Mouse (Mus musculus) kidney, postnatal 14 days (tissue): Measurements from ENCODE around the gene Tmem127.
"Not testable (repeated sequence)": the region's sequence is repeated elsewhere in the genome, so short reads cannot be mapped to it uniquely, and the experiment has no call there.

ENCODE experiments used
- DNase-seq: peaks from one replicate; pipeline ENCODE4 v3.0.0; 2022; ENCODE audit warnings: mixed read lengths

Tmem127 gene

DNA sequence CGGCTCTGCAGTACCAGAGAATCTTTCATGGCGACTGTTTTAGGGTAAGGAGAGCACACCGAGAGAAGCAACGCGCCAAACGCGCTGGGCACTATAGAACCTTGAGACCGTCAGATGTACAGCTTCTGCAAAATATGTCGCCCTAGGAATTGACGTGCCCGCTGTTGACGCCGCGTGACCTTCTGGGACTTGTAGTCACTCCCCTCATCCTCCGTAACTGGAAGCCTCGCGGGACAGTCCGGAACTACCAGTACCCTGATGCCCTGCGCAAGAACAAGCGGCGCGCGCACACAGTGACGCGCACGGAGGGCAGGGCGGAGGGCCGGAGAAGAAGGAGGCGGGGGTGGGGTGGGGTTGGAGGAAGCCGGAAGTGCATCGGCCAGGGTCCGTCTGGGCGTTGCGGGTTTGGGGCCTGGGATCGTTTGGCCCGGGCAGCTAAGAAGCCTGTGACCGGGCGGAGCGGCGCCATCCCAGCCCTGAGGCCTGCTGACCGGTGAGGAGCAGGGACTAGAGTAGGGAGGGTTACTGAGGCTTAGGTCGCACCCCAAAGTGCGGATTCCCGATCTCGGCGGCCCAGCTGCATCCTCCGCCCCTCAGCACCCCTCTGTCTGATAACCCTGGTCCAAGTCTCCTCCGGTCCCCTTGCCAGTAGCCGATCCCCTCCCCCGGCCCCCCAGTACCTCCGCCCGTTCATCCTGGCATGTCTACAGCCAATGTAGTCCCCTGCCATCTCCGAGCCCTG lies at the start of gene Tmem127, which contains the start of gene Ciao1:
Gene Tmem127, plus strand, starts transcription at position 317 of the 742 bp plus-strand sequence.
Gene Ciao1, minus strand, starts transcription at position 225 of the 742 bp plus-strand sequence.
- peak; percentile 99 for DNase-seq

DNA sequence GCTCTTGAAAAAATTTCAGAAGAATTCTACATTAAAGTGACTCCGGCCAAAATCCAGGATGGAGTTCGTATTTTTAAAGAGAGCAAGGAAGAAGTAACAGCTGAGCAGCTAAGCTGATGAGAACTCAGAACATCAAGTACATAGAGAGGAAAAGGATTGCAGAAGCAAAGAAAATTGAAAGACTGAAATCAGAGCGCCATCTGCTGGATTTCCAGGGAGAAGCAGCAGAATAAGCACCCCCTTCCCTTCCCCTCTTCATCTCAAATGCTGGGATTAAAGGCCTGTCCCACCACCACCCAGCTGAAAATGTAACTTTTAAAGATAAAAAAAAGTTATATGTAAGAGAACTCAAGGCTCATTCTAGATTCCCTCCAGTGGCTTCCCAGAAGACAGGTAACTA lies 42.8 kb upstream of the Tmem127 start:
- DNase-seq, result peak; percentile 67

DNA sequence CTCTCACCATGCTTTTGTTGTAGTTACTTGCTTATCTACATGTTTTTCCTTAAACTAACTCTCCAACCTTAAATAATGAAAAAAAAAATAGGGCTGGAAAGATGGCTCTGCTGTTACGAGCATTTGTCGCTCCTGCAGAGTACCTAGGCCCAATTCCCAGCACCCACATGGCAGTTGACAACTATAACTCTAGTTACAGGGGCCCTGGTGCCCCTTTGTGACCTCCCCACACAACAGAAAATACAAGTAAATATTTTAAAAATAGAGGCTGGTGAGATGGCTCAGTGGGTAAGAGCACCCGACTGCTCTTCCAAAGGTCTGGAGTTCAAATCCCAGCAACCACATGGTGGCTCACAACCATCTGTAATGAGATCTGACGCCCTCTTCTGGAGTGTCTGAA lies 41.8 kb upstream of the Tmem127 start:
- not testable (repeated sequence) for DNase-seq

DNA sequence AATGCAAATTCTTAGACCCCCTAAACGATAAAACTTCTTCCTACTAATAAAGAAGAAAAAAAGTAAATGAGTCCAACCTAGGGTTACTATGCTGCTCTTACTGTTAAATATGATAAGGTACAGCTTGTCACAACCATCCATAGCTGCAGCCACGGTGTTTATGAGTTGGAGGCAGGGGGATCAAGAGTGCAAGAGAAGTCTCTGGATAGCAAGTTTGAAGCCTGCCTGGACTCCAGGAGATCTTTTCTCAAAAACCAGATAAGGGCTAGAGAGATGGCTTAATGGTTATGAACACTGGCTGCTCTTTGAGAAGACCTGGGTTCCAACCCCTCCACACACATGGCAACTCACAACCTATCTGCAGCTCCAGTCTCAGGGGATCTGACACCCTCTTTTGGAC lies 40.8 kb upstream of the Tmem127 start:
- no peak for DNase-seq

DNA sequence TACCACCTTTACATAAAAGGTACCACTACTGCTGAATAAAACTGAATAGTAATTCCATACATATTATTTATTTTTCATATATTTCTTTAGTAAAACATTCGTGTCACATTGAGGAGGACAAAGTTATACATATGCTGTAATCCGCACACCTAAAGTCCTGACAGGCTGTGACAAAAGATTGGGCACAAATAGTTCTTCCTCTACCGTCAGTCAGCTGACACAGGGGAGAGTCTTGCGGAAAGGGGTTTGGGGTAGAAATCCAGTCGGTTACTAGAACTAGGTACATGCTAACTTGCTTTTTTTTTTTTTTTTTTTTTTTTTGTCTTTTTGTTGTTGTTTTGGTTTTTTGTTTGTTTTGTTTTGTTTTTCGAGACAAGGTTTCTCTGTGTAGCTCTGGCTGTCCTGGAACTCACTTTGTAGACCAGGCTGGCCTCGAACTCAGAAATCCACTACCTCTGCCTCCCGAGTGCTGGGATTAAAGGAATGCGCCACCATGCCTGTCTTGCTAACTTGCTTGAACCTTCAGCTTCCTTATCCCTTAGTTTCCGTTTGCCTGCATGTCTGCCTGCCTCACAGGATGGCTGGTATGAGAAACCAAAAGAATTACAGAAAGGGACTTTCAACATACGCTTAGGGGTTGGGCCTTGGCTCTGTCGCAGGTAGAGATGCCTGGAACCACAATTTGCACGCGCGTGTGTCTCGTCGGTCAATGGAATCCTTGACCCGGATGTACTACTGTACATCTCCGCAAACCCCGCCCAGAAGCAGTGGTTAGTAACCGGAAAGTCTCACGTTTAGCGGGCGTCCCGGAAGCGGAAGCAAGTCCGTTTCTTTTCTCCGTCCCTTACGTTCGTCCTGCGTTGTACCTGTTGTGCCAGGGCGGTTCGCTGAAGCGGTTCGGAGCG lies 39.9 kb upstream of the Tmem127 start, which contains the start of the genes 1810024B03Rik and Snrnp200:
Gene 1810024B03Rik, minus strand, starts transcription at position 734 of the 905 bp plus-strand sequence.
Gene Snrnp200, plus strand, starts transcription at position 840 of the 905 bp plus-strand sequence.
- DNase-seq, result peak; percentile 96

DNA sequence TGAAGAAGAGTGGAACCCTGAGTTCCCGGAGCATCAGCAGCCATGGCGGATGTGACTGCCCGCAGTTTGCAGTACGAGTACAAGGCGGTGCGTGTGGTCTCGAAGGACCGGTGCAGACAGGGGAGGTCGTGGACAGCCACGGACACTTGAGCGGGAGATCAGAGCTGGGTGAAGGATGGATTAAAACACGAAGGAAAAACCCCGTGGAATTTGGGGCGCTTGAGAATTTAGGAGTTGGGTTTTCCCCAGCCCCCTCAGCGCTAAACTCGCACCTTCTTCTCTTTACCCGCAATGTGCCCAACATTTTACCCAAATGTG lies 39.3 kb upstream of the Tmem127 start:
- no peak for DNase-seq

DNA sequence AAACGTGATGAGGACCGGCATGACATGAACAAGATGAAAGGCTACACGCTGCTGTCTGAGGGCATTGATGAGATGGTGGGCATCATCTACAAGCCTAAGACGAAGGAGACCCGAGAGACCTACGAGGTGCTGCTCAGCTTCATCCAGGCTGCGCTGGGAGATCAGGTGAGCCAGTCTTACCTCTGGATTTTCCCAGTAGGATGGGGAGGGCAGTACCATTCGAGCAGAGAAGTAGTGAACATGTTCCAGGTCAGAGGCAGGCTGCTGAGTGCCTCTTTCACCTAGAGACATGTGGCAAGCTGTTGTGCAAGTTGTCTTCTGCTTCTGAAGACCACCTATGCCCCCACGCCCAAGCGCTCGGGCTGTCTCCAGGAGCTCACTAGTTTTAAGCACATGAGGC lies 37.0 kb upstream of the Tmem127 start:
- no peak for DNase-seq

DNA sequence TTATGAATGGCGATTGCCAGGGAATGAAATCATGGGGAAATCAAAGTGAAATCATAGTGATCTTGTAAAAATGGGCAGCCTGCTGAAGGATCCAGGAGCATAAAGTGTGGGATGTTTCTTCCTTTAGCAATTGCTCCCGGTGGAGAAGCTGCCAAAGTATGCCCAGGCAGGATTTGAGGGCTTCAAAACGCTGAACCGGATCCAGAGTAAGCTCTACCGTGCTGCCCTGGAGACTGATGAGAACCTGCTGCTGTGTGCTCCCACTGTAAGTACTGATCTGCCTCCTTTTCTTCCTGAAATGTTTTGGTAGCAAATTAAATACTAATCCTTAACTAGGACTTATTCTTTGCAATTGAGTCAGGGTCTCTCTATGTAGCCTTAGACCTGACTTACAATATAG lies 30.0 kb upstream of the Tmem127 start:
- DNase-seq, result no peak

DNA sequence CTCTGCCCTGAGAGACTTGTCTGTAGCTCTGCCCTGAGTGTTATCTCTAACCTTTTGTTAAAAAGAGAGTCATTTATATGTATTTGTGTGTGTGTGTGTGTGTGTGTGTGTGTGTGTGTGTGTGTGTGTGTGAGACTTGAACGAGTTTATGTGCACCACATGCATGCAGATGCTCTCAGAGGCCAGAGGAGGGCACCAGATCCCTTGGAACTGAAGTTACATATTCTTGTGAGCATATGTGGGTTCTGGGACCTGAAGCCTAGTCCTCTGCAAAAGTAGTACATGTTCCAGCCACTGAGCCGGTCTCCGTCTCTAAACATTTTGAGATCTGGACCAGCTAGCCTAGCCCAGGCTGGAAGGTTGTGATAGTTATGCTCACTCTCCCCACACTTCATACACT lies 22.4 kb upstream of the Tmem127 start:
- DNase-seq, result no peak

DNA sequence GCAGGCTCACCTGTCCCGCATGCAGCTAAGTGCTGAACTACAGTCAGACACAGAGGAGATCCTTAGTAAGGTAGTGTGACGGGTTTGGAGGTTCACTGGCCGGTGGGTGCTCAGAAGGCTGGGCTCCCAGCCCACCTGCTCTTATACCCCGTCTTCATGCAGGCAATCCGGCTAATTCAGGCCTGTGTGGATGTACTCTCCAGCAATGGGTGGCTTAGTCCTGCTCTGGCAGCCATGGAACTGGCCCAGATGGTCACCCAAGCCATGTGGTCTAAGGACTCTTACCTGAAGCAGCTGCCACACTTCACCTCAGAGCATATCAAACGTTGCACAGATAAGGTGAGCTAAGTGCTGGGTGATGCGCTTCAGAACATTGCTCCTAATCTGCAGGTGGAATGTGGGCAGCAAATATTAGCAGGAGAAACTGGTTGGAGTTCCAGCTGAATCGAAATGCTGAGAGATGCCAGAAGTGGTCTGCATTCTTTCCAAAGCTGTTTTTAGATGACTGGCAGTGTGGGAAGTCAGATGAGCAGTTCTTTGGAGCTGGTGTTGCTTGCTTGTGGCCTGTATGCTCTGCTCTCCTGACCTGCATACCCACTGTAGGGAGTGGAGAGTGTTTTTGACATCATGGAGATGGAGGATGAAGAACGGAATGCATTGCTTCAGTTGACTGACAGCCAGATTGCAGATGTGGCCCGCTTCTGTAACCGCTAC lies 9.7 kb upstream of the Tmem127 start:
- DNase-seq, result no peak

DNA sequence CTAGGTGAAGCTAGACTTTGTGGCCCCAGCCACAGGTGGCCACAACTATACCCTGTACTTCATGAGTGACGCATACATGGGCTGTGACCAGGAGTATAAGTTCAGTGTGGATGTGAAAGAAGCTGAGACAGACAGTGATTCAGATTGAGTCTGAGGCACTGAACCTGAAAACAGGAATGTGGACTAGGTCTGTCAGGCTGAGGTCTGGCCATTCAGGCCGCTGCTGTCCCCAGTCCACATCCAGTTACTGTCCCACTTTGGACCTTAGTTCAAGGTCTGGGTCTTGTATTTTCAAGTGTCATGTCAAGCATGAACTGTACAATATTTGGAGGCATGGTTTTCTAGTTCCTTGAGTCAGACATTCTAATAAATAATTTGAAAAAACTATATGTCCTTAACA lies 7.6 kb upstream of the Tmem127 start:
- DNase-seq, result peak; percentile 50

DNA sequence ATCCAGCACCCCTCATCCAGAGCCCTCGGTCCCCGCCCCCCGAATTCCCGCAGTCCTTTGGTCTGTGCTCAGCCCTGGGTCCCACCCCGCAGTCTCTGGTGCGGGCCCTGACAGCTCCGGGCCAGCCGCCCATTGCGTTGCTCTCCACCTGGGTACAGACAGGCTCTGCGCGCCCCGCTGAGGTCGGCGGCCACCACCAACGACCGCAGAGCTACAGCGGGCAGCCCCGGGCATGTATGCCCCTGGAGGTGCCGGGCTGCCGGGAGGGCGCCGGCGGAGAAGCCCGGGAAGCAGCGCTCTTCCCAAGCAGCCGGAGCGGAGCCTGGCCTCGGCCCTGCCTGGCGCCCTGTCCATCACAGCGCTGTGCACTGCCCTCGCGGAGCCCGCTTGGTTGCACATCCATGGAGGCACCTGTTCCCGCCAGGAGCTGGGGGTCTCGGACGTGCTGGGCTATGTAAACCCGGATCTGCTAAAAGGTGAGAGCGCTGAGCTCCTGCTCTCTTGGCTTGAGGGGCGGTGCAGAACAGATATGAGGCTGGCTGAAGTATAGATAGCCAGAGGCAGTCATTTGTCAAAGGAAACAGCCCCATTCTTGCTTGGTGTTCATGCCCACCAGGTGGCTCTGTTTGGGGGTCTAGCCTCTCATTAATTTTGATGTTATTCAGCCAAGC lies 761 bp downstream of the Tmem127 start:
- peak; percentile 55 for DNase-seq

DNA sequence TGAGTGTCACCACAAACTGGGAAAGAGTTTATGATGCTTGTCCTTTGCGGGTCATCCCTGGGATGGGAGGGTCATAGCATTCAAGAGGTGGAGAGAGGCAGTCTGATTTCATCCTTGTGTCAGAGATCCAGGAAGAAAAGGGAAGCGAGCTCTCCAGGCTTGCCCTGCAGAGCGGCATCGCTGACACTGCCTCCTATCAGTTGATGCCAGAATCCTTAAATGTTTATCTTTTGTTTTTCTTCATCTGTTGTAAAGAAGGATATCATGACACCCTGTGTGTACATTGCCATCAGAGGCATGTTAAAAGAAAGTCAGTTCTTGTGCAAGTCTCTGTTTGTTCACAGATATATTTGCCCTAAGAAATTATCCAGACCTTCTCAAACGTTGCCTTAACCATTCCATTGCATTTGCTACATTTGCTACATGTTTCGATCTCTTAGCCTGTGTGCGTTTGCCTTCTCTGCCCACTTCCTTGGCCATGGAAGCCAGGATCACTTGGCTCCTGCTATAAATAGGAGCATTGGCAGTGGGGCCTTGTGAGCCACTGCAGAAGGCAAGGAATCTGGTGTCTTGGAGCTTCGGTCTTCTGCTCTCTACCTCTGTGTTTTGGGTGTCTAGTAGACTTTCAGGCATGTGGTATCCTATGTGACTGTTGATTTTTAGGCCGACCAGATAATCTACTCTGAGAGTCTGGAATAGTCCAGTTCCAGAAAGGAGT lies 2.7 kb downstream of the Tmem127 start:
- no peak for DNase-seq

DNA sequence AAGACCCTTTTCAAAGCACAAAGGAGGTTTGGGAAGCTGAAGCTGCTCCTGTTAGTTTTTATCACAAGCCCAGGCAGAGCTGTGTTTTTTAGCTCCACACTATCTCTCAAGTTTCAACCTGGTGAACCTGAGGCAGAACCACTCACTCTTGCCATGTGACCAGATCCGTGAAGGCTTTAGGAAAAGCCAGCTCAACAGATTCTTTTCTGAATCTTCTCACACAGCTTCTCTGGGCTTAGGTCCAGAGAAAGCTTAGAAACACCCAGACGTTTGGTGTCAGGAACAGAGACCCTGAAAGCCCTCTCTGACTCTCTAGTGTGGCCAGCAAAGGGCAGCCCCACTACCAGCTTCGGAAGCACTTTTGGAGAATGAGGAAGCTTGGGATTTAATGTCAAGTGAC lies 3.7 kb downstream of the Tmem127 start:
- peak; percentile 35 for DNase-seq

DNA sequence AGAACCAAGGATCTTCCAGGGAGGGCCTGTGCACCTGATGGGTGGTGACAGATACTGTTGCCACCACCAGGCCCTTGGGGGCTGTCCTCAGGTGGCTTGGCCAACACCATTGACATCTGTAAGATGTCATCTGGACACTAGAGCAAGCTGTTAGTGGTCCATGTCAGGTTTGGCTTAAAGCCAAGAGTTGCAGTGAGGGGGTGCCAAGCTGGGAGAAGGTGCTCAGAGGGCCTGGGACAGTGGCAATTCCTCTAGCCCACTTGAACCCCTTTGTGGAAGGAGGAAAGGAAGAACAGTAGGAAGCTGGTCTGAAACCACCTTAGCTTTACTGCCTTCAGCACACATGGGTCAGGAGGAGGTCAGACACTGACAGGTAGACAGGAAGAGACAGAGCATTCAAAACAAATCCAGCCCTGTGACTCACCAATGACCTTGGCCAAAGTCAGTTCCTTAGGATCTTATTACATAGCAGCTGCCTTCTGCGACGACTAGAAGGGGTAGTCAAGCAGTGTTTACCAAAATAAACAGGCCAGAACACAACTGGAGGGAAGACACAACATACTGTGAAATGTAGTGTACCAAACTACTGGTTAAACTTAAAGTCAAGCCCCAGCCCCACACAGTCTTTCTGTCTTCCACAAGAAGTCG lies 4.3 kb downstream of the Tmem127 start:
- DNase-seq, result peak; percentile 43

DNA sequence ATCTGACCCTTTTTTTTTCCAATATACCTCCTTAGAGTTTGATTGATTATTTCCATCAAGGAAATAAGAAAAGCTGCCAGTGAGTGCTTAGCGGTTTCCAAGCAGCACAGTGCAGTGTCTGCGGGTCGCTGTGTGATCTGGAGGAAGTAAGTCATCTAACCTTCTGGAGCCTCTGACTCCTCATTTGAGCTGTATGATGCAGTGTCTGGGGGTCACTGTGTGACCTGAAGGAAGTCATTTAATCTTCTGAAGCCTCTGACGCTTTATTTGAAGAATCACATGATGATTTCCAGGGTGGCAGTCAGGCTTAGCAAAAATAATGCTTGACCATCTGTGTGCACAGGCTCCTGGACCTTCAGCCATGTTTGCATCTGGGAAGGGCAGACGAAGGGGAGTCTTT lies 5.1 kb downstream of the Tmem127 start:
- peak; percentile 41 for DNase-seq

DNA sequence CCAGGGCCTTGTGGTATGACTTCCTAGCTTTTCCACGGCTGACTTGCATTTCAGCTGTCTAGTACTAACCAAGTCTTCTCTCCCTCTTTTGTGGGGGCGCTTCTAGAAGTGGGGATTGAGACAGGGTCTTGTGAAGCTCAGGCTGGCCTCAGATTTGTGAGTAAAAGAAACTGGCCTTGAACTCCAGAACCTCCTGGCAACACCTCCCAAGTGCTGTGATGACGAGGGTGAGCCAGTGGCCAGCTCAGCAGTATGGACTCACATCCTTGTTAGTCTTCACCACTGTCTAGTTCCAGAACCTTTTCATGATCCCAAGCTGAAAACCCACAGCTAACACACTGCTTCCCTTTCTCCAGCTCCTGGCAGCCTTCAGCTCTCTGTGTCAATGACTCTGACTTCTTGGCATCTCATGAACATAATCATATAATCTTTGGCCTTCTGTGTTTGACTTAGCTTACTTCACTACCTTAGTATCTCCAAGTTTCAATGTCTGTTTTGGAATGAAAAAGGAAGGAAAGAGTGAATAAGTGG lies 7.0 kb downstream of the Tmem127 start:
- no peak for DNase-seq

DNA sequence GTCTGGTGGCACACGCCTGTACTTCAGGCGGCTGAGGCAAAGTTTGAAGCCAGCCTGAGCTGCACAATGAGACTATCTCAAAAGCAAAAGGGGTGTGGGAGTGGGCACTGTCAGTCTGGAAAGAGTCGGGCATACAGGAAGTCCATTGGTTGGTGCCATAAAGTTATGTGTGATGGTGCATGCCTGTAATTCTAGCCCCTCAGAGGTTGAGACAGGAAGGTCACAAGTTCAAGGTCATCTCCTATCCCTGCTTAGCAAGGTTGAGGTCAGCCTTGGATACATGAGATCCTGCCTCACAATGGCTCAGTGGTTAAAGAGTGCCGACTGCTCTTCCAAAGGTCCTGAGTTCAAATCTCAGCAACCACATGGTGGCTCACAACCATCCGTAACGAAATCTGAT lies 7.6 kb downstream of the Tmem127 start:
- DNase-seq, result no peak

DNA sequence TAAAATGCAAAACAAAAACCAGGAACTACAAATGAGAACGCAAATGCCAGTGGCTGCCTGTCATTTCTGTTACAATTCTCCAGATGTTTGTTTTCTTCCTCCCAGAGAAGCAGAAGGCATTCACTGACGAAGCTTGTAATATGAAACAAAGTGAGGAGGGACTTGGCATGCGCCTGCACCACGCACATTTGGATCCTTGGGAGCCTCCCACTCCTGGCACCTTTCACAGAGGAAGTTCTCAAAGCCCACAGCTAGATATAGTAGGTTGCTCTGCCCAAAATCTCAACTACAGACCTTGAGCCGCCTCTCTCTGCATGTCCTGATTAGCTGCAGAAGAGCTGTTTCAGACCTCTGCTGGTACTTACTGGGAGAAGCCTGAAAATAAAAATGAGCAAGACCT lies 11.6 kb downstream of the Tmem127 start:
- no peak for DNase-seq

DNA sequence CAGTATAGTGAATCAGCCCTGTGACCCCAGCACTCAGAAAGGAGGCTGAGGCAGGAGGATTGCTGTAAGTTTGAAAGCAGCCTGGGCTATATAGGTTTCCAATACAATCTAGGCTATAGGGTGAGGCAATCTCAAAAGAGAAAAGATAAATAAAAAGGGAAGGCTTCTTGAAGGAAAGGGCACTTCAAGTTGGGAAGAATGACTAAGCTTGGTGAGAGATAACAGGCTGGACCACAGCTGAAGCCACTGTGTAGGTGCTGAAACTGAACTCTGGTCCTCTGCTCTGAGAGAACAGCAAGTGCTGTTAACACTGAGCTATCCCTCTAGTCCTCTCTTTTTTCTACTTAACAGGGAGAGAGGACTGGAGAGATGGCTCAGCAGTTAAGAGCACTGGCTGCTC lies 14.8 kb downstream of the Tmem127 start:
- no peak for DNase-seq

DNA sequence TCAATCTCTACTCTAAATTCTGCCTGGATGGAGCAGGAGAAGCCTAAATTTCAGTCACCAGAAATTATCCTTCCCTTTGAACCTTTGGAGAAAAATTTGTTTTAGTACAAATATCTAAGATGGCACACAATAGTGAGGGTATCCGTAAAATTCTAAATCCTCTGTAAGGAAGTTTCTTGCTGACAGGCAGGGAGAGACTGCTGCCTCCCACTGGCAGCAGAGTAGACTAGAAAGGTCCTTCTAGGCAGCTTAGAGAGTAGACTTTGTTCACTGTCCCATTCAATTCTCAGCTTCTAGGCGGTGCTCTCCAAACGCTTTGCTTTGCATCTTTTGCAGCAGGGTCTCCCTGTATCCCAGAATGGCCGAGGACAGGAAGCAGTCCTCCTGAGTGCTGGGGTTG lies 20.1 kb downstream of the Tmem127 start:
- peak; percentile 22 for DNase-seq
